Mouse (Mus musculus) hindbrain, postnatal 0 days (tissue): ENCODE data around the gene Akt1s1. TPM values are rescaled to one million over a fixed set of nuclear protein-coding genes. Genes with fewer than 3 reads are reported as not detected.

ENCODE experiments used
- ATAC-seq: fragments of 200-750 bp; cut with Nextera tagmentation; 2 replicates; pipeline ENCODE4 v1.8.0; 2017; ENCODE audit warnings: mild to moderate bottlenecking, moderate TSS enrichment, moderate library complexity
- DNase-seq: peaks from one replicate; pipeline ENCODE4 v3.0.0-alpha.2; 2015; ENCODE audit warnings: low spot score
- H3K27ac ChIP-seq: fragments of 300-500 bp; sonication (generic); 2 replicates; pipeline ENCODE4 v1.5.1; 2014; ENCODE audit warnings: mild to moderate bottlenecking
- H3K27me3 ChIP-seq: fragments of 300-500 bp; sonication (generic); 2 replicates; pipeline ENCODE4 v1.6.1; 2014; ENCODE audit warnings: low read length, mixed read lengths; ENCODE audit not compliant: insufficient read depth
- H3K36me3 ChIP-seq: fragments of 300-500 bp; sonication (generic); 2 replicates; pipeline ENCODE4 v1.6.1; 2014; ENCODE audit warnings: low read length, mixed read lengths; ENCODE audit not compliant: insufficient read depth
- H3K4me1 ChIP-seq: fragments of 300-500 bp; sonication (generic); 2 replicates; pipeline ENCODE4 v1.6.1; 2014; ENCODE audit warnings: antibody characterized with exemption, low read length, mixed read lengths; ENCODE audit not compliant: insufficient read depth
- H3K4me2 ChIP-seq: fragments of 300-500 bp; sonication (generic); 2 replicates; pipeline ENCODE4 v1.6.1; 2014; ENCODE audit warnings: low read depth, mild to moderate bottlenecking, low read length, moderate library complexity, mixed read lengths
- H3K4me3 ChIP-seq: fragments of 300-500 bp; sonication (generic); 2 replicates; pipeline ENCODE4 v1.5.1; 2014; ENCODE audit warnings: low read length
- H3K9ac ChIP-seq: fragments of 300-500 bp; sonication (generic); replicated peaks from 2 replicates; pipeline ENCODE4 v1.6.1; 2014; ENCODE audit warnings: mild to moderate bottlenecking, low read length, moderate library complexity, mixed read lengths
- H3K9me3 ChIP-seq: fragments of 300-500 bp; sonication (generic); 2 replicates; pipeline ENCODE4 v1.6.1; 2016; ENCODE audit warnings: low read length, mixed read lengths
- CTCF ChIP-seq: IDR thresholded peaks from 2 replicates; pipeline ENCODE4 v1.5.1; 2016; ENCODE audit warnings: antibody characterized with exemption, control low read depth, low read depth
- WGBS: fragments of 180-500 bp; shearing (Covaris S2); extraction: QIAGEN DNeasy Blood & Tissue Kit; methylation state at CpG from one replicate; pipeline ENCODE4 v1.1.7; 2014; 5-methylcytosine and 5-hydroxymethylcytosine counted together
- polyA plus RNA-seq: library from polyadenylated mRNA; unstranded; fragments of >200 nt; fragmentation: Nextera tagmentation; extraction: Ambion mirVana; gene quantifications from 2 replicates; pipeline ENCODE4 v1.2.1, GENCODE M21; 2015
- total RNA-seq: library from RNA; depleted of rRNA; stranded (reverse); fragments of >200 nt; gene quantifications from 2 replicates; pipeline ENCODE4 v1.2.3, GENCODE M21; 2014

Akt1s1 gene
- total and polyA plus RNA-seq, 2 experiments from 2014 or later, result 94.3 to 136 TPM

DNA sequence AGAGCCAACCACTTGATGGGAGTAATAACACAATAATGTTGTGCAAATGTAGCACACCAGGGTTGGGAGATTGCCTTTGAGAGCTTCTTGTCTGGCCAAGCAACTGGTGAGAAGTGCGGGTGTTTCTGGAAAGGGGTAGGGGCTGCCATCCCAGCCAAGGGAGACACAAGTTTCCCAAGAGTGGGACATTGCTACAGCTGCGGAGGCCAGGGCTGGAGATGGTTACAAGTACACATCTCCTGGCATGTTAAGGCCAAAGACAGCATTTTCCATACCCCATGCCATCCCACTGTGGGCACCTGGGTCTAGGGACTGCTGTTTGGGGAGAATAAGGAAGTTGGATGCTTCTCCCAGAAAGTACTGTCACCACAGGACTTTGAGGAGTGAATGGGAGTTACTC lies 4.3 kb downstream of the Akt1s1 start:
- no peak for ATAC-seq
- H3K27ac ChIP-seq, result no peak overlapping the region
- H3K4me2 ChIP-seq, result no peak overlapping the region
- H3K36me3 ChIP-seq, result peaks cover 13% of the 10 kb centered on the region; the same call in 1 of the 2 replicates
- H3K27me3 ChIP-seq, result no peaks in the 10 kb centered on the region
- H3K4me3 ChIP-seq, result no peak overlapping the region
- DNase-seq, result no peak
- no peak for TF ChIP-seq CTCF
- H3K9ac ChIP-seq, result no peak overlapping the region
- H3K4me1 ChIP-seq, result peaks cover 18% of the 10 kb centered on the region
- WGBS, result 98% methylated on average over 2 of the region's 2 CpGs
- H3K9me3 ChIP-seq, result no peaks in the 10 kb centered on the region

DNA sequence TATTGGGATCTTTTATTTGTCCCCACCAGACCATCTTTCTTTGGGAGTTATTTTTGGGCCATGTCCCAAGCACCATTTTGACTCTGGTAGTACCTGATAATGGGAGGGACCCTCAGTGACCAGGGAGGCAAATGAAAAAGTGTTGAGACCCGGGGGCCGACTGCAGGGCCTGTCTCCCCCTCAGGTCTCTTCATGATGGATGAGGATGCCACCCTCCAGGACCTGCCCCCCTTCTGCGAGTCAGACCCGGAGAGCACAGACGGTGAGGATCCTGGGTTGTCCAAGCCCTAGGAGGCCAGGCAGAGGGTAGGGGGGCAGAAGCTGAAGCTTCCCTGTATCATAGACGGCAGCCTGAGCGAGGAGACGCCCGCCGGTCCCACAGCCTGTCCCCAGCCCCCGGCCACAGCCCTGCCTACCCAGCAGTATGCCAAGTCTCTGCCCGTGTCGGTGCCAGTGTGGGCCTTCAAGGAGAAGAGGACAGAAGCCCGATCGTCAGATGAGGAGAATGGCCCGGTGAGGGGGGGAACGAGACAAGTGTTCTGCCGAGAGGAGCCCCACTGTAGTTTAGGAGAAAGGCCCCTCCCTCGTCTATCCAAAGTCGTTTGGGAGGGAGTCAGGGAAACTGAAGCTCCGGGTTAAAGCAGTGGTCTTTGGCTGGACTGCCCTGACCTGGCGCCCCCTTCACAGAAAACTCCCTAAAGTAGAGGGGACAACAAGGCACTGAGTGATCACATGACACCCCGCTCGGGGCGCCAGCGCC lies 5.0 kb downstream of the Akt1s1 start:
- ATAC-seq (no peak), DNase-seq (no peak)
- peaks cover 22% of the 10 kb centered on the region for H3K4me1 ChIP-seq
- 27% methylated on average over 26 of the region's 26 CpGs for WGBS
- no peaks in the 10 kb centered on the region for H3K27me3 ChIP-seq
- H3K9me3 ChIP-seq, result no peaks in the 10 kb centered on the region
- peaks cover 13% of the 10 kb centered on the region; the same call in 1 of the 2 replicates for H3K36me3 ChIP-seq
- peak overlapping the region; percentile 41 for H3K4me3 ChIP-seq
- H3K9ac ChIP-seq, result peak overlapping the region; percentile 59
- H3K27ac ChIP-seq, result peak overlapping the region; percentile 91
- TF ChIP-seq CTCF, result no peak
- peak overlapping the region; percentile 72 for H3K4me2 ChIP-seq

DNA sequence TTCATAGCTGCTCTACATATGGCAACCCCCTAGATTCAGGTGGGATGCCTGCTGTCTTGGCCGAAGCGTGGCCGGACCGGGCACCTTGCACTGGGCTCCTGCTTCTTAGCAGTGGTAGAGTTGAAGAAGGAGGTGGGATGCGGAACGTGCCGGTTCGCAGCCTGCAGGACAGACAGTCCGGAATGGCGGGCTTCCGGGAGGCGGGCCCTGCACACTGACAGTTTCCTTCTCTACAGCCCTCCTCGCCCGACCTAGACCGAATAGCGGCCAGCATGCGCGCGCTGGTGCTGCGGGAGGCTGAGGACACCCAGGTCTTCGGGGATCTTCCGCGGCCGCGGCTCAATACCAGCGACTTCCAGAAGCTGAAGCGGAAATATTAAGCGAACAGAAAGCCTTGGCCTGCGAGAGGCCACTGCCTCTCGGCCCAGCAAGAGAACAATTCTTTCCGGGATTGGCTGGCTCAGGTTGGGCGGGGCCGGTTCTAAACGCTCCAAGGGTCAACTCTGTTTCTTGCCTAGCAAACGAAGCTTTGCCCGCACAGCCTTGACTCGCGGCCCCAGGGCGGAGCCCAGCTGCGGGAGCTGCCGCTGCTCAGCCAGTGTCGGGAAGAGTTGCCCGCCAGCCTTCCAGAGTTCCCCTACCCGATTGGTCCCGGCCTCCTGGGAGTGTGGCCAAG lies 5.7 kb downstream of the Akt1s1 start:
- H3K27ac ChIP-seq, result peak overlapping the region; percentile 91
- H3K27me3 ChIP-seq, result no peaks in the 10 kb centered on the region
- ATAC-seq (peak; percentile 4; the same call in 1 of the 2 replicates), DNase-seq (peak; percentile 79)
- TF ChIP-seq CTCF, result no peak
- H3K36me3 ChIP-seq, result peaks cover 13% of the 10 kb centered on the region; the same call in 1 of the 2 replicates
- WGBS, result 3% methylated on average over 45 of the region's 45 CpGs
- peak overlapping the region; percentile 59 for H3K9ac ChIP-seq
- H3K4me2 ChIP-seq, result peak overlapping the region; percentile 72
- no peaks in the 10 kb centered on the region for H3K9me3 ChIP-seq
- peak overlapping the region; percentile 41 for H3K4me3 ChIP-seq
- peaks cover 22% of the 10 kb centered on the region for H3K4me1 ChIP-seq

DNA sequence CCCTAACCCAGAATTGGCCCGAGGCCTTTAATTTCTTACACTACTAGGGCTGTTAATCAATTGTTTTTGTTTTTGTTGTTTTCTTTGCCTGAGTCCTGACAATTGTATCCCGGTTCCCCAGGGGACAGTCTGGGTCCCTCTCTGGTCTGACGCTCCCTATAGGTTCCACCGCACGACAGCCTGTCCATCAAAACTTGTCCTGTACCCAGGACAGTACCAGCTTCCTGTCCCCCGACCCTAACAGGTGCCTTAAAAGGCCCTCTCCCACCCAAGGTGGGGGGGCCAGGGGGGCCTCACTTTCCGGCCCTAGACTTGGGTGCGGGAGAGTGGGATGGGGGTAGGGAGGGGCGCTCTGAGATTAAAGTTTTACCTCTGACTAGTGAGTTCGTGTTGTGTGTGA lies 6.2 kb downstream of the Akt1s1 start:
- H3K4me3 ChIP-seq, result peak overlapping the region; percentile 41
- H3K9ac ChIP-seq, result peak overlapping the region; percentile 59
- peaks cover 22% of the 10 kb centered on the region for H3K4me1 ChIP-seq
- ATAC-seq (no peak), DNase-seq (no peak)
- no peaks in the 10 kb centered on the region for H3K9me3 ChIP-seq
- 30% methylated on average over 10 of the region's 10 CpGs for WGBS
- H3K36me3 ChIP-seq, result peaks cover 13% of the 10 kb centered on the region; the same call in 1 of the 2 replicates
- H3K27me3 ChIP-seq, result no peaks in the 10 kb centered on the region
- H3K27ac ChIP-seq, result peak overlapping the region; percentile 91
- H3K4me2 ChIP-seq, result peak overlapping the region; percentile 72
- TF ChIP-seq CTCF, result no peak

DNA sequence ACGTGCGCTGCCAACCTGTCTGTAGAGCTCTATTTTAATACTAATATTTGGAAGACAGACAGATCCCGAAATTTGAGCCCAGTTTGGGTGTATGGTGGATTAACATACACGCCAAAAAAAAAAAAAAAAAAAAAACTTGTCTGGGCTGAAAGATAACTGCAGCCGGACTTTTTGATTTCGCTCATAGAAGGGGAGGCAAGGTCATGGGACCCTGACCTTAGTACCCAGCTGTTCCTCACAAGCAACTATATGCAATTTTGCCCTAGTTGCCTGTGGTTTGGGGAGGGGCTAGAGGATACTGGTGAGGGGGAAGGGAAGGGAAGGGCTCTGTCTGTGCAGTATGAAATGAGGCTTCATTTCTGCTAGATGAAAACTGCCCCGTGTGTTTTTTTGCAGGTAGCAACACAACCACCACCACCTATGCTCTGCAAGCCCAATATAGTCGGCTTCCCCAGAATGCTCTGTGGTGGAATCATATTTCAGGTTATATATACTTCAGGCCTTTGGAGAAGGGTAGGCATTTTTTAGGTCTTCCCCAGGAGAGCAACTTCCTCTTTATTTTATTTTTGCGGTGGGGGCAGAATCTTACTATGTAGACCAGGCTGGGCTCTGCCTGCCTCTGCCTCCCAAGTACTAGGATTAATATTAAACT lies 7.6 kb downstream of the Akt1s1 start:
- H3K4me1 ChIP-seq, result peaks cover 12% of the 10 kb centered on the region
- no peak overlapping the region; the same call in 1 of the 2 replicates for H3K9ac ChIP-seq

DNA sequence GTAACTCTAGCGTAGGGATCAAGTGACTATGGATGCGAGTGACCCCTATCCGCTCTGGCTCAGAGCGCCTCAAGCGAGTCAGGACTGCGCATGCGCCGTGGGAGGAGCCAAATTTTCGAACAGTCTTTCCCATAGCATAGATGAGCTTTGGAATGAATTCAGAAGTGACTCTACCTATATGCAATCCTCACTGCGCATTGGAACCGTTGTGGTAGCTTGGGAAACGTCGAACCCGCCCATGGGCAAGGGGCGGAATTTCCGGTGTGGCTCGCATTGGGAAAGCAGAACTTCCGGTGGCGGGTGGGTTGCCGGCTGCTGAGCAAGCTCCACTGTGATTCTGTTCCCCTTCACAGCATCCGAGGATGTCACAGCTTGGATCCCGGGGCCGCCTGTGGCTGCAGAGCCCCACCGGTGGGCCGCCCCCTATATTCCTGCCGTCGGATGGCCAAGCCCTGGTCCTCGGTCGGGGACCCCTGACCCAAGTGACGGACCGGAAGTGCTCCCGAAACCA lies 8.3 kb downstream of the Akt1s1 start, which contains the start of gene Pnkp:
Gene Pnkp (plus strand): TSS at position 98 of the 511 bp plus-strand sequence.
- H3K9me3 ChIP-seq, result no peaks in the 10 kb centered on the region
- peaks cover 9% of the 10 kb centered on the region; the same call in 1 of the 2 replicates for H3K36me3 ChIP-seq
- peak; percentile 36 for TF ChIP-seq CTCF
- H3K27ac ChIP-seq, result peak within 1 kb of the TSS; percentile 90
- DNase-seq (peak; percentile 95), ATAC-seq (peak; percentile 77)
- WGBS, result under 1% methylated on average over 32 of the region's 32 CpGs
- no peaks in the 10 kb centered on the region for H3K27me3 ChIP-seq
- H3K4me2 ChIP-seq, result peak within 1 kb of the TSS; percentile 66
- peaks cover 12% of the 10 kb centered on the region for H3K4me1 ChIP-seq
- peak within 1 kb of the TSS; percentile 70 for H3K9ac ChIP-seq
- H3K4me3 ChIP-seq, result peak within 1 kb of the TSS; percentile 57

More for the DNA sequence above, 7.6 kb downstream of the Akt1s1 start:
- Histone ChIP-seq H3K4me2 (peak overlapping the region; percentile 66), H3K27me3 (no peaks in the 10 kb centered on the region), H3K27ac (peak overlapping the region; percentile 90), H3K36me3 (peaks cover 13% of the 10 kb centered on the region), H3K9me3 (no peaks in the 10 kb centered on the region), H3K4me3 (peak overlapping the region; percentile 57)
- TF ChIP-seq CTCF, result no peak
- no peak for ATAC-seq
- no peak for DNase-seq
- WGBS, result 66% methylated on average over 9 of the region's 9 CpGs
